Mouse (Mus musculus): ENCODE measurements around the gene Eri2. TPM values are rescaled to one million over a fixed set of nuclear protein-coding genes. Genes with fewer than 3 reads are reported as not detected.

The Eri2 gene
- 19.2 and 20.0 TPM in 2 replicates for polyA plus RNA-seq (2015; fragmentation: Nextera tagmentation; extraction: Ambion mirVana)

GRCm38 (mm10) chr7:119793586-119794250, at the start of gene Eri2, which contains the start of gene Rexo5:
Gene Eri2 (minus strand): TSS chr7:119794058.
Gene Rexo5 (plus strand): TSS chr7:119794006.
- 0 out of 2 replicates have a peak, but pooled peaks cover 2% of the 10 kb centered on the region for H3K36me3 ChIP-seq
- ATAC-seq (ENCODE audit: insufficient read depth, low FRiP score, low read depth), result peak; percentile 99
- H3K4me1 ChIP-seq, result no peaks in the 10 kb centered on the region
- no peaks in the 10 kb centered on the region for H3K27me3 ChIP-seq (replicated peaks)
- under 1% methylated on average over 53 of the region's 53 CpGs for WGBS
- H3K9ac ChIP-seq, result peak within 1 kb of the TSS; percentile 74
- H3K27ac ChIP-seq, result peak within 1 kb of the TSS; percentile 86
- no peaks in the 10 kb centered on the region for H3K9me3 ChIP-seq
- peak within 1 kb of the TSS; percentile 75 for H3K4me3 ChIP-seq (replicated peaks)
- peak within 1 kb of the TSS; percentile 83 for H3K4me2 ChIP-seq

- Histone ChIP-seq H3K4me2 (no peak overlapping the region), H3K4me1 (no peaks in the 10 kb centered on the region), H3K27me3 (replicated peaks) (no peaks in the 10 kb centered on the region), H3K9ac (no peak overlapping the region), H3K36me3 (0 out of 2 replicates have a peak, but pooled peaks cover 7% of the 10 kb centered on the region), H3K27ac (no peak overlapping the region), H3K9me3 (no peaks in the 10 kb centered on the region), H3K4me3 (replicated peaks) (no peak overlapping the region)
- 96% methylated on average over 4 of the region's 4 CpGs for WGBS
- no peak for ATAC-seq (ENCODE audit: insufficient read depth, low FRiP score, low read depth)
Measured at GRCm38 (mm10) chr7:119841820-119842449, 48.1 kb upstream of the Eri2 start.

DNA sequence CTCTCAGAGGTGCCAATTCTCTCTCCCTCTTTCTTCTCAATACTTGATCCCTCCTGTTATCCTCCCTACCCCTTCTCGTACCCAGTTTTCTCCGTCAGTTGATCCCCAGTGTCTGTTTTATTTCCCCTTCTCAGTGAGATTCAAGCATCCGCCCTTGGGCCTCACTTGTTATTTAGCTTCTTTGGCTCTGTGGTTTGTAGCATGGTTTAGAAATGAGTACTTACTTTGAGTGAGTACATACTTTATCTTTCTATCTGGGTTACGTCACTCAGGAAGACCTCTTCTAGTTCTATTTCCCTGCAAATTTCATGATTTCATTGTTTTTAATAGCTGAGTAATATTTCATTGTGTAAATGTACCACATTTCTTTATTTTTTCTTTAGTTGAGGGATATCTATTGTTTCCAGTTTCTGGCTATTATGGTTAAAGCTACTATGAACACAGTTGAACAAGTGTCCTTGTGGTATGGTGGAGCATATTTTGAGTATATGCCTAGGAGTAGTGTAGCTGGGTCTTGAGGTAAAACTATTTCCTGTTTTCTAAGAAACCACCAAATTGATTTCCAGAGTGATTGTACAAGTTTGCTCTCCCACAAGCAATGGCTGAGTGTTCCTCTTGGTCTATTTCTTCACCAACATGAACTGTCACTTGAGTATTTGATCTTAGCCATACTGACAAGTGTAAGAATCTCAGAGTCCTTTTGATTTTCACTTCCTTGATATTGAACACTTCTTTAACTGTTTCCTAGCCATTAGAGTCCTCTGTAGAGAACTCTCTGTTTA, 42.3 kb upstream of the Eri2 start:
- H3K27me3 ChIP-seq (replicated peaks), result no peaks in the 10 kb centered on the region
- WGBS, result 92% methylated on average over 4 of the region's 4 CpGs
- no peaks in the 10 kb centered on the region for H3K36me3 ChIP-seq
- no peak overlapping the region for H3K9ac ChIP-seq
- no peak overlapping the region for H3K4me3 ChIP-seq (replicated peaks)
- no peak for ATAC-seq (ENCODE audit: insufficient read depth, low FRiP score, low read depth)
- H3K4me2 ChIP-seq, result no peak overlapping the region
- H3K4me1 ChIP-seq, result no peaks in the 10 kb centered on the region
- no peaks in the 10 kb centered on the region for H3K9me3 ChIP-seq
- no peak overlapping the region for H3K27ac ChIP-seq

DNA sequence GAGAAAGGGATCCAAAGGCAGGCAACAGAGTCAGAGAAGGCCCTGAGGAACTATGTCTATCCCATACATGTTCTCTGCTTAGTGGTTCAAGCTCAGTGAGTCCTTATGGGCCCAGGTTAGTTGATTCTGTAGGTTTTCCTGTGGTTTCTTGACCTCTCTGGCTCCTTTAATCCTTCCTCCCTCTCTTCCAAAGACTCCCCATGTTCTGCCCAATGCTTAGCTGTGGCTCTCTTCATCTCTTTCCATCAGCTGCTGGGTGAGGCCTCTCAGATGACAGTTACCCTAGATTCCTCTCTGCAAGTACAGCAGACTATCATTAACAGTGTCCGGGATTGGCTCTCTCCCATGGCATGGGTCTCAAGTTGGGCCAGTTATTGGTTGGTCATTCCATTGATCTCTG, 41.5 kb upstream of the Eri2 start:
- Histone ChIP-seq H3K4me3 (replicated peaks) (no peak overlapping the region), H3K9ac (no peak overlapping the region), H3K4me2 (no peak overlapping the region), H3K27me3 (replicated peaks) (no peaks in the 10 kb centered on the region), H3K9me3 (no peaks in the 10 kb centered on the region), H3K4me1 (no peaks in the 10 kb centered on the region), H3K36me3 (0 out of 2 replicates have a peak, but pooled peaks cover 3% of the 10 kb centered on the region), H3K27ac (no peak overlapping the region)
- WGBS, result 95% methylated on average over 1 of the region's 1 CpGs
- ATAC-seq (ENCODE audit: insufficient read depth, low FRiP score, low read depth), result no peak

- 88% methylated on average over 3 of the region's 3 CpGs for WGBS
- Histone ChIP-seq H3K4me2 (no peak overlapping the region), H3K27ac (no peak overlapping the region), H3K4me3 (replicated peaks) (no peak overlapping the region), H3K27me3 (replicated peaks) (no peaks in the 10 kb centered on the region), H3K4me1 (no peaks in the 10 kb centered on the region), H3K9me3 (no peaks in the 10 kb centered on the region), H3K9ac (no peak overlapping the region), H3K36me3 (no peaks in the 10 kb centered on the region)
- no peak for ATAC-seq (ENCODE audit: insufficient read depth, low FRiP score, low read depth)
Measured at GRCm38 (mm10) chr7:119808723-119809122, 14.9 kb upstream of the Eri2 start.

- Histone ChIP-seq H3K9me3 (no peaks in the 10 kb centered on the region), H3K9ac (no peak overlapping the region), H3K36me3 (no peaks in the 10 kb centered on the region), H3K27me3 (replicated peaks) (no peaks in the 10 kb centered on the region), H3K4me3 (replicated peaks) (no peak overlapping the region), H3K4me2 (no peak overlapping the region), H3K4me1 (no peaks in the 10 kb centered on the region), H3K27ac (no peak overlapping the region)
- ATAC-seq (ENCODE audit: insufficient read depth, low FRiP score, low read depth), result no peak
- WGBS, result 91% methylated on average over 5 of the region's 5 CpGs
Measured at GRCm38 (mm10) chr7:119807396-119807795, 13.5 kb upstream of the Eri2 start.

- no peak overlapping the region for H3K4me3 ChIP-seq (replicated peaks)
- ATAC-seq (ENCODE audit: insufficient read depth, low FRiP score, low read depth), result no peak
- no peaks in the 10 kb centered on the region for H3K27me3 ChIP-seq (replicated peaks)
- H3K9me3 ChIP-seq, result no peaks in the 10 kb centered on the region
- WGBS, result 79% methylated on average over 3 of the region's 3 CpGs
- no peaks in the 10 kb centered on the region for H3K36me3 ChIP-seq
- H3K27ac ChIP-seq, result no peak overlapping the region
- no peak overlapping the region for H3K9ac ChIP-seq
- no peaks in the 10 kb centered on the region for H3K4me1 ChIP-seq
- H3K4me2 ChIP-seq, result no peak overlapping the region
Measured at GRCm38 (mm10) chr7:119800991-119801390, 7.1 kb upstream of the Eri2 start.

DNA sequence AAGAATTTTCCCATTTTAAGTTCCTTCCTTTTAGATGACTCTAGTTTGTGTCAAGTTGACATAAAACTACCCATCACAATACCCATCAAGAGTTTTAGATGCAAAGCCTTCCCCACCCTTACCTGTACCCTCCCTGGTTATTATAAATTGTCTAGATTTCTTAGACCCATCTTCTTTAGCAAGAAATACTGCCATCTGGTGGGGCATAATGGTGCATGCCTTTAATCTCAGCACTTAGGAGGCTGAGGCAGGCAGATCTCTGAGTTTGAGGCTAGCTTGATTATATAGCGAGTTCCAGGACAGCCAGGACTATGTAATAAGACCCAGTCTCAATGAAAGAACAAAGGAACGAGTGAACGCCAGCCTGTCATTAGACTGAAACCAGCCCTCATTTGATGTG, 6.6 kb upstream of the Eri2 start:
- Histone ChIP-seq H3K4me3 (replicated peaks) (no peak overlapping the region), H3K4me2 (no peak overlapping the region), H3K4me1 (no peaks in the 10 kb centered on the region), H3K27ac (no peak overlapping the region), H3K9me3 (no peaks in the 10 kb centered on the region), H3K9ac (no peak overlapping the region), H3K27me3 (replicated peaks) (no peaks in the 10 kb centered on the region), H3K36me3 (no peaks in the 10 kb centered on the region)
- WGBS, result 92% methylated on average over 3 of the region's 3 CpGs
- ATAC-seq (ENCODE audit: insufficient read depth, low FRiP score, low read depth), result no peak

- no peak overlapping the region for H3K27ac ChIP-seq
- no peak for ATAC-seq (ENCODE audit: insufficient read depth, low FRiP score, low read depth)
- no peak overlapping the region; the same call in 1 of the 2 replicates for H3K4me3 ChIP-seq (replicated peaks)
- no peak overlapping the region for H3K9ac ChIP-seq
- no peaks in the 10 kb centered on the region for H3K36me3 ChIP-seq
- no peaks in the 10 kb centered on the region for H3K27me3 ChIP-seq (replicated peaks)
- H3K4me2 ChIP-seq, result peak overlapping the region; percentile 33
- no peaks in the 10 kb centered on the region for H3K4me1 ChIP-seq
- H3K9me3 ChIP-seq, result no peaks in the 10 kb centered on the region
Measured at GRCm38 (mm10) chr7:119795311-119795710, 1.5 kb upstream of the Eri2 start.

GRCm38 (mm10) chr7:119794251-119794638, 387 bp upstream of the Eri2 start:
- H3K27ac ChIP-seq, result peak overlapping the region; percentile 86
- peak overlapping the region; percentile 74 for H3K9ac ChIP-seq
- no peaks in the 10 kb centered on the region for H3K9me3 ChIP-seq
- peak overlapping the region; percentile 83 for H3K4me2 ChIP-seq
- peak overlapping the region; percentile 75 for H3K4me3 ChIP-seq (replicated peaks)
- WGBS, result under 1% methylated on average over 21 of the region's 21 CpGs
- 0 out of 2 replicates have a peak, but pooled peaks cover 2% of the 10 kb centered on the region for H3K36me3 ChIP-seq
- peak; percentile 63; the same call in 1 of the 2 replicates for ATAC-seq (ENCODE audit: insufficient read depth, low FRiP score, low read depth)
- no peaks in the 10 kb centered on the region for H3K4me1 ChIP-seq
- no peaks in the 10 kb centered on the region for H3K27me3 ChIP-seq (replicated peaks)

DNA sequence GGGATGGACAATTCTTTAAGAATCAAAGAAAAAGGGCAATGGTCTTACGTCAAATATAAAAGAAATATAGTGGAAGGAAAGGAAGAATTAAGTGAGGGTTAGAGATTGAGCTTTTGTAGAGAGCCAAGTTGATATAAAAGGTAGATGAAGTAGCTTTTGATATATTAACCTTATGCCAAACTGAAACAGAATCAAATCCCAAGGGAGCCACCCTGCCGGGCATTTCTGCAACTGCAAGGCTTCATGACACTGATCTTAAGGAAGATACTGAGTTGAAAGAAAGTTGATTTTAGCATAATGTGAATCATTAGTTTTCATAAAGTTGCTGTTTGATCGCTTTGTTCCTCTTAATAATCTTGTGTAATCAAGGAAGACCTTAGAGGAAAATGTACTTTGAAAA, 4.8 kb downstream of the Eri2 start:
- H3K36me3 ChIP-seq, result peaks cover 18% of the 10 kb centered on the region; the same call in 1 of the 2 replicates
- no peak overlapping the region for H3K4me3 ChIP-seq (replicated peaks)
- no peak for ATAC-seq (ENCODE audit: insufficient read depth, low FRiP score, low read depth)
- 89% methylated on average over 3 of the region's 3 CpGs for WGBS
- no peak overlapping the region for H3K4me2 ChIP-seq
- no peaks in the 10 kb centered on the region for H3K9me3 ChIP-seq
- no peaks in the 10 kb centered on the region for H3K4me1 ChIP-seq
- no peak overlapping the region for H3K9ac ChIP-seq
- H3K27me3 ChIP-seq (replicated peaks), result no peaks in the 10 kb centered on the region
- no peak overlapping the region for H3K27ac ChIP-seq

GRCm38 (mm10) chr7:119784908-119785307, 8.9 kb downstream of the Eri2 start:
- Histone ChIP-seq H3K27me3 (replicated peaks) (no peaks in the 10 kb centered on the region), H3K4me1 (no peaks in the 10 kb centered on the region), H3K9ac (no peak overlapping the region), H3K9me3 (no peaks in the 10 kb centered on the region), H3K4me3 (replicated peaks) (no peak overlapping the region), H3K4me2 (no peak overlapping the region), H3K27ac (no peak overlapping the region), H3K36me3 (peaks cover 22% of the 10 kb centered on the region; the same call in 1 of the 2 replicates)
- WGBS, result 88% methylated on average over 5 of the region's 5 CpGs
- ATAC-seq (ENCODE audit: insufficient read depth, low FRiP score, low read depth), result peak; percentile 84; the same call in 1 of the 2 replicates

All from stomach, embryonic 15.5 days (tissue).